Mouse (Mus musculus): Measurements from ENCODE around the gene Fads6. TPM values are rescaled to one million over a fixed set of nuclear protein-coding genes. Genes with fewer than 3 reads are reported as not detected.
A peak's percentile ranks its signal among the peaks of the same experiment; 100 is the strongest.

Fads6 gene
- polyA plus RNA-seq, 1 experiment, result not detected

GRCm38 (mm10) chr11:115283891-115284620 lies 13.4 kb downstream of the Fads6 start:
- TF ChIP-seq POLR2A (IDR thresholded peaks at IDR 0.05; ENCODE audit: insufficient read depth, low read depth, low read length) (no peak), CTCF (IDR thresholded peaks at IDR 0.05; ENCODE audit: insufficient read depth, low read depth, low read length) (no peak)
- Histone ChIP-seq H3K27ac (ENCODE audit: insufficient read depth, low read depth, low read length) (no peak overlapping the region), H3K4me3 (ENCODE audit: insufficient read depth, low read depth, low read length) (no peak overlapping the region), H3K4me1 (ENCODE audit: control insufficient read depth, insufficient read depth, low read length) (peaks cover 23% of the 10 kb centered on the region; the same call in 1 of the 2 replicates)
- 86% methylated on average over 12 of the region's 12 CpGs for WGBS

- H3K27ac ChIP-seq (ENCODE audit: insufficient read depth, low read depth, low read length), result 0 out of 2 replicates have a peak overlapping the region, but pooled peaks have one; percentile 32
Observed at GRCm38 (mm10) chr11:115283486-115283765, 14.0 kb downstream of the Fads6 start.

GRCm38 (mm10) chr11:115282723-115283485 lies 14.6 kb downstream of the Fads6 start:
- Histone ChIP-seq H3K4me3 (ENCODE audit: insufficient read depth, low read depth, low read length) (no peak overlapping the region), H3K4me1 (ENCODE audit: control insufficient read depth, insufficient read depth, low read length) (peaks cover 23% of the 10 kb centered on the region; the same call in 1 of the 2 replicates), H3K27ac (ENCODE audit: insufficient read depth, low read depth, low read length) (0 out of 2 replicates have a peak overlapping the region, but pooled peaks have one; percentile 32)
- no peak for TF ChIP-seq CTCF (IDR thresholded peaks at IDR 0.05; ENCODE audit: insufficient read depth, low read depth, low read length)
- no peak for TF ChIP-seq POLR2A (IDR thresholded peaks at IDR 0.05; ENCODE audit: insufficient read depth, low read depth, low read length)
- WGBS, result 66% methylated on average over 8 of the region's 8 CpGs

More at GRCm38 (mm10) chr11:115283486-115283765, 14.0 kb downstream of the Fads6 start:
- H3K4me3 ChIP-seq (ENCODE audit: insufficient read depth, low read depth, low read length), result no peak overlapping the region
- TF ChIP-seq CTCF (IDR thresholded peaks at IDR 0.05; ENCODE audit: insufficient read depth, low read depth, low read length) (no peak), POLR2A (IDR thresholded peaks at IDR 0.05; ENCODE audit: insufficient read depth, low read depth, low read length) (no peak)
- WGBS, result 80% methylated on average over 9 of the region's 9 CpGs
- H3K4me1 ChIP-seq (ENCODE audit: control insufficient read depth, insufficient read depth, low read length), result peaks cover 23% of the 10 kb centered on the region; the same call in 1 of the 2 replicates

- Histone ChIP-seq H3K27ac (ENCODE audit: insufficient read depth, low read depth, low read length) (peak overlapping the region; percentile 62), H3K4me1 (ENCODE audit: control insufficient read depth, insufficient read depth, low read length) (peaks cover 23% of the 10 kb centered on the region; the same call in 1 of the 2 replicates), H3K4me3 (ENCODE audit: insufficient read depth, low read depth, low read length) (no peak overlapping the region)
- WGBS, result 66% methylated on average over 8 of the region's 8 CpGs
- TF ChIP-seq POLR2A (IDR thresholded peaks at IDR 0.05; ENCODE audit: insufficient read depth, low read depth, low read length), result no peak
- TF ChIP-seq CTCF (IDR thresholded peaks at IDR 0.05; ENCODE audit: insufficient read depth, low read depth, low read length), result no peak
Observed at GRCm38 (mm10) chr11:115282295-115282694, 15.2 kb downstream of the Fads6 start.

- Histone ChIP-seq H3K27ac (ENCODE audit: insufficient read depth, low read depth, low read length) (no peak overlapping the region), H3K4me1 (ENCODE audit: control insufficient read depth, insufficient read depth, low read length) (peaks cover 26% of the 10 kb centered on the region), H3K4me3 (ENCODE audit: insufficient read depth, low read depth, low read length) (no peak overlapping the region)
- WGBS, result 76% methylated on average over 1 of the region's 1 CpGs
- no peak for TF ChIP-seq CTCF (IDR thresholded peaks at IDR 0.05; ENCODE audit: insufficient read depth, low read depth, low read length)
- no peak for TF ChIP-seq POLR2A (IDR thresholded peaks at IDR 0.05; ENCODE audit: insufficient read depth, low read depth, low read length)
Observed at GRCm38 (mm10) chr11:115279726-115280125, 17.7 kb downstream of the Fads6 start.

- WGBS, result 73% methylated on average over 6 of the region's 6 CpGs
- TF ChIP-seq POLR2A (IDR thresholded peaks at IDR 0.05; ENCODE audit: insufficient read depth, low read depth, low read length) (no peak), CTCF (IDR thresholded peaks at IDR 0.05; ENCODE audit: insufficient read depth, low read depth, low read length) (no peak)
- Histone ChIP-seq H3K27ac (ENCODE audit: insufficient read depth, low read depth, low read length) (no peak overlapping the region), H3K4me1 (ENCODE audit: control insufficient read depth, insufficient read depth, low read length) (peaks cover 22% of the 10 kb centered on the region), H3K4me3 (ENCODE audit: insufficient read depth, low read depth, low read length) (no peak overlapping the region)
Observed at GRCm38 (mm10) chr11:115278176-115278575, 19.3 kb downstream of the Fads6 start.

- H3K4me1 ChIP-seq (ENCODE audit: control insufficient read depth, insufficient read depth, low read length), result peaks cover 19% of the 10 kb centered on the region
- H3K4me3 ChIP-seq (ENCODE audit: insufficient read depth, low read depth, low read length), result peak overlapping the region; percentile 73
- 15% methylated on average over 7 of the region's 7 CpGs for WGBS
- TF ChIP-seq CTCF (IDR thresholded peaks at IDR 0.05; ENCODE audit: insufficient read depth, low read depth, low read length), result no peak
- TF ChIP-seq POLR2A (IDR thresholded peaks at IDR 0.05; ENCODE audit: insufficient read depth, low read depth, low read length), result no peak
- peak overlapping the region; percentile 92 for H3K27ac ChIP-seq (ENCODE audit: insufficient read depth, low read depth, low read length)
Observed at GRCm38 (mm10) chr11:115277604-115277975, 19.9 kb downstream of the Fads6 start.

GRCm38 (mm10) chr11:115276780-115277603 lies 20.5 kb downstream of the Fads6 start, which contains the start of gene Fdxr:
TSS of gene Fdxr (minus strand) at chr11:115277050.
- peak within 1 kb of the TSS; percentile 73 for H3K4me3 ChIP-seq (ENCODE audit: insufficient read depth, low read depth, low read length)
- peak within 1 kb of the TSS; percentile 92 for H3K27ac ChIP-seq (ENCODE audit: insufficient read depth, low read depth, low read length)
- under 1% methylated on average over 42 of the region's 42 CpGs for WGBS
- TF ChIP-seq CTCF (IDR thresholded peaks at IDR 0.05; ENCODE audit: insufficient read depth, low read depth, low read length) (no peak), POLR2A (IDR thresholded peaks at IDR 0.05; ENCODE audit: insufficient read depth, low read depth, low read length) (peak; percentile 93)
- H3K4me1 ChIP-seq (ENCODE audit: control insufficient read depth, insufficient read depth, low read length), result peaks cover 15% of the 10 kb centered on the region

Measured in olfactory bulb, adult 2 months (tissue).